Mouse (Mus musculus) intestine, embryonic 15.5 days (tissue): ENCODE measurements around the gene Ifit2. TPM values are rescaled to one million over a fixed set of nuclear protein-coding genes. Genes with fewer than 3 reads are reported as not detected.
A peak's percentile ranks its signal among the peaks of the same experiment; 100 is the strongest.
"Not testable (repeated sequence)": the region's sequence is repeated elsewhere in the genome, so short reads cannot be mapped to it uniquely, and the experiment has no call there.

Source experiments
- ATAC-seq: fragments of 200-750 bp; cut with Nextera tagmentation; 2 replicates; pipeline ENCODE4 v1.8.0; 2017; ENCODE audit warnings: moderate TSS enrichment, moderate library complexity
- H3K27ac ChIP-seq: fragments of 300-500 bp; sonication (generic); 2 replicates; pipeline ENCODE4 v1.5.1; 2015; ENCODE audit warnings: mild to moderate bottlenecking, inconsistent platforms
- H3K27me3 ChIP-seq: fragments of 300-500 bp; sonication (generic); replicated peaks from 2 replicates; pipeline ENCODE4 v1.6.1; 2015; ENCODE audit warnings: inconsistent platforms
- H3K36me3 ChIP-seq: fragments of 300-500 bp; sonication (generic); 2 replicates; pipeline ENCODE4 v1.6.1; 2015; ENCODE audit warnings: inconsistent platforms
- H3K4me1 ChIP-seq: fragments of 300-500 bp; sonication (generic); replicated peaks from 2 replicates; pipeline ENCODE4 v1.6.1; 2015; ENCODE audit warnings: inconsistent platforms
- H3K4me2 ChIP-seq: fragments of 300-500 bp; sonication (generic); replicated peaks from 2 replicates; pipeline ENCODE4 v1.6.1; 2015; ENCODE audit warnings: mild to moderate bottlenecking, inconsistent platforms
- H3K4me3 ChIP-seq: fragments of 300-500 bp; sonication (generic); replicated peaks from 2 replicates; pipeline ENCODE4 v1.5.1; 2015; ENCODE audit warnings: inconsistent platforms
- H3K9ac ChIP-seq: fragments of 300-500 bp; sonication (generic); 2 replicates; pipeline ENCODE4 v1.6.1; 2015; ENCODE audit warnings: inconsistent platforms
- H3K9me3 ChIP-seq: fragments of 300-500 bp; sonication (generic); 2 replicates; pipeline ENCODE4 v1.6.1; 2016; ENCODE audit warnings: inconsistent platforms
- WGBS: fragments of 180-500 bp; shearing (Covaris S2); methylation state at CpG from one replicate; pipeline ENCODE4 v1.1.7; 2015; 5-methylcytosine and 5-hydroxymethylcytosine counted together
- polyA plus RNA-seq: library from polyadenylated mRNA; unstranded; fragments of >200 nt; fragmentation: Nextera tagmentation; extraction: Ambion mirVana; gene quantifications from 2 replicates; pipeline ENCODE4 v1.2.1, GENCODE M21; 2015

Gene Ifit2
- polyA plus RNA-seq, 1 experiment from 2014 or later, result 6.7 TPM

- not testable (repeated sequence) for H3K36me3 ChIP-seq, H3K4me3 ChIP-seq, H3K9ac ChIP-seq, H3K4me2 ChIP-seq, H3K27ac ChIP-seq, H3K4me1 ChIP-seq, H3K27me3 ChIP-seq, H3K9me3 ChIP-seq
- 34% methylated on average over 2 of the region's 2 CpGs for WGBS
- ATAC-seq, result peak; percentile 79
Measured at GRCm38 (mm10) chr19:34583126-34583766, 32.8 kb downstream of the Ifit2 start, which contains the start of gene Ifit3. TSS of gene Ifit3 (plus strand) at chr19:34583531.

GRCm38 (mm10) chr19:34585740-34586458 is 35.4 kb downstream of the Ifit2 start:
- H3K27me3 ChIP-seq, H3K27ac ChIP-seq, H3K9me3 ChIP-seq, H3K4me2 ChIP-seq, H3K9ac ChIP-seq, H3K36me3 ChIP-seq, H3K4me1 ChIP-seq, H3K4me3 ChIP-seq: not testable (repeated sequence)
- 68% methylated on average over 5 of the region's 5 CpGs for WGBS
- 0 out of 2 replicates have a peak, but pooled peaks have one; percentile 50 for ATAC-seq

DNA sequence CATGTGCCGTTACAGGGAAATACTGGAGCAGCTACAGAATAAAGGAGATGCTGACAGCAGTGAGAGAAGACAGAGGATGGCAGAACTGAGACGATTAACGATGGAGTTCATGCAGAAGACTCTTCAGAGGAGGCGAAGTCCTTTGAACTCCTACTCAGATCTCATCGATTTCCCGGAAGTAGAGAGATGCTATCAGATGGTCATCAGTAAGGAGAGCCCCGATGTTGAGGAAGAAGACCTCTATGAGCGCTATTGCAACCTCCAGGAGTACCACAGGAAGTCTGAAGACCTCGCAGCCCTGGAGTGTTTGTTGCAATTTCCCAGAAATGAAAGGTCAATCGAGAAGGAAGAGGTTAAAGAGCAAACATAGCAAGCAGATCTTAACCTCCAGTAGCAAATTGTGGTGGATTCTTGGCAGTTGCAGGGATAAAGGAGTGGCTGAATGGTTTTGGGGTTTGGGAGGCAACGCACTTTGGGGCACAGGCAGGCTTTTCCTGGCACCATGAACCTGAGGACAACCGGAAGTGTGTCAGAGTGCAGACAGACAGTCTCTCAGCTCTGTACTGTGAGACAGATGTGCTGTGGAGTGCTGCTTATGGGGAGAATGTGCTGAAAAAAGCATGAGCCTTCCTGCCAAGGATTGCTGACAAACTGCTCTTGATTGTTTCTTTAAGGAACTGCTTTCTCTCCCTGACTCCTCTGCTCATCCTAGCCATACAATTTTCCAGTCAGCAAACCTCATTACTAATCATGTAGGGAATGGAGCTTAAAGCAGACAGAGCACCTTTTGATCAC is 37.6 kb downstream of the Ifit2 start:
- WGBS, result 71% methylated on average over 7 of the region's 12 CpGs
- not testable (repeated sequence) for H3K27me3 ChIP-seq, H3K27ac ChIP-seq, H3K4me3 ChIP-seq, H3K4me2 ChIP-seq, H3K36me3 ChIP-seq, H3K9me3 ChIP-seq, H3K9ac ChIP-seq, H3K4me1 ChIP-seq, ATAC-seq

DNA sequence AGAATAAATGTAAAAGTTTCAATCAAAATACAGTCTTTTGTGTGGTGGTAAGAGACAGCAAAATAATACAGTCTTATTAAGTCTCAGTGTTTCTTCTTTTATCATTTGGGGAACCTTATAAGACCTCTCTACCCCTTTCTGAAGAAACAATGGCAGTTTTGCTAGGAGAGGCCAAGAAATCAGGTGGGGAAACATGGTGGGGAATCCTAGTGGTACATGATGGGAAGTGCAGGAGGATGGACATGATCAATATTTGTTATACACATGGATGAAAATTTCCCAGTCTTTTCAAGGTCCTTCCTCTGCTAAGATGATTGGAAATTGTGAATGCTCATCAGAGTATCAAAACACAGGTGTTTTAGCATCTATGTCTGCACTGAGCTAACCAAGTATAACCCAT is 38.5 kb downstream of the Ifit2 start:
- no peaks in the 10 kb centered on the region for H3K36me3 ChIP-seq
- ATAC-seq, result no peak
- H3K9ac ChIP-seq, result no peak overlapping the region
- H3K4me1 ChIP-seq, result no peaks in the 10 kb centered on the region
- H3K4me2 ChIP-seq, result no peak overlapping the region
- no peak overlapping the region for H3K27ac ChIP-seq
- H3K27me3 ChIP-seq, result no peaks in the 10 kb centered on the region
- no peak overlapping the region for H3K4me3 ChIP-seq
- H3K9me3 ChIP-seq, result no peaks in the 10 kb centered on the region

DNA sequence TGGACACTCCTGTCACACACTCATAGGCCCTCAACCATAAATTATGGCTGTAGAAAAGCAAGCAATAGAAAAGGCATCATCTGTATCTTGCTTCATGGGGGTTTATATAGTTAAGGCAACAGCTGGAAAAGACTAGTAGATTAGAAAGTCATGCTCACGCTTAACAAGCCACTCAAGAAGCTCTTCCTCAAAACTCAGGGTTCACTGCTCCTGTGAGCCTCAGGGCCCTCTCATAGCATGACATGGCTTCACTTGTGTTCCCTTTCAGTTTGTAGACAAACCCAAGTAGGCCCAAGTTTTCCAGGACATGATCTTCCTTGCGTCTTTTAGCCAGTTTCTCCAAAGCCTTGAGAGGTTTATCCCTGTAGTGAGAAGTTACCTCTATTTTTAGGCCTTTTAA is 43.0 kb downstream of the Ifit2 start:
- Histone ChIP-seq H3K27ac (no peak overlapping the region), H3K27me3 (no peaks in the 10 kb centered on the region), H3K9ac (no peak overlapping the region), H3K9me3 (no peaks in the 10 kb centered on the region), H3K4me2 (no peak overlapping the region), H3K4me3 (no peak overlapping the region), H3K36me3 (no peaks in the 10 kb centered on the region), H3K4me1 (0 out of 2 replicates have a peak, but pooled peaks cover 2% of the 10 kb centered on the region)
- no peak for ATAC-seq
- WGBS, result 91% methylated on average over 2 of the region's 2 CpGs

DNA sequence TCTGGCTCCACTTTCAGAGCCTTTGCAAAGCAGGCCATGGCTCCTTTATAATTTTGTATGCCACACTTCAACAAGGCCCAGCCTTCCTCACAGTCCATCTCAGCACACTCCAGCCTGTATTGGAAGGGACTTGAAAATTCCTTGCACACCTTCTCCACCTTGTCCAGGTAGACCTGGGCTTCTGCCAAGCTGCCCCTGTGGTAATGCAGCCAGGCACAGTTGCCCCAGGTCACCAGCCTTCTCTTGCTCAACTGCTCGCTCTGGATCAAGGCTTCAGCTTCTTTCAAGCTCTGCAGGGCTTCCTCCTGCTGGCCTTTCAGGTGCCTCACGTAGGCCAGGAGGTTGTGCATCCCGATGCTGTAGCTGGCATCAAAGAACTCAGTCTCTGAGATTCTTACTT is 44.0 kb downstream of the Ifit2 start:
- not testable (repeated sequence) for H3K4me2 ChIP-seq, H3K4me3 ChIP-seq, H3K9ac ChIP-seq, H3K4me1 ChIP-seq, ATAC-seq, H3K27ac ChIP-seq, H3K27me3 ChIP-seq, H3K9me3 ChIP-seq, H3K36me3 ChIP-seq
- 84% methylated on average over 3 of the region's 3 CpGs for WGBS

- H3K4me1 ChIP-seq, result peaks cover 2% of the 10 kb centered on the region; the same call in 1 of the 2 replicates
- H3K9ac ChIP-seq, result no peak overlapping the region
- ATAC-seq, result 0 out of 2 replicates have a peak, but pooled peaks have one; percentile 5
- H3K27ac ChIP-seq, result no peak overlapping the region
- no peaks in the 10 kb centered on the region for H3K36me3 ChIP-seq
- H3K27me3 ChIP-seq, result no peaks in the 10 kb centered on the region
- H3K4me2 ChIP-seq, result no peak overlapping the region
- H3K9me3 ChIP-seq, result no peaks in the 10 kb centered on the region
- no peak overlapping the region for H3K4me3 ChIP-seq
Measured at GRCm38 (mm10) chr19:34596811-34597210, 46.3 kb downstream of the Ifit2 start.

- Histone ChIP-seq H3K27me3 (no peaks in the 10 kb centered on the region), H3K4me2 (no peak overlapping the region), H3K4me1 (peaks cover 2% of the 10 kb centered on the region; the same call in 1 of the 2 replicates), H3K9me3 (no peaks in the 10 kb centered on the region), H3K4me3 (no peak overlapping the region), H3K27ac (no peak overlapping the region), H3K9ac (no peak overlapping the region), H3K36me3 (no peaks in the 10 kb centered on the region)
- 85% methylated on average over 2 of the region's 2 CpGs for WGBS
- ATAC-seq, result no peak
Measured at GRCm38 (mm10) chr19:34598341-34598740, 47.8 kb downstream of the Ifit2 start.

DNA sequence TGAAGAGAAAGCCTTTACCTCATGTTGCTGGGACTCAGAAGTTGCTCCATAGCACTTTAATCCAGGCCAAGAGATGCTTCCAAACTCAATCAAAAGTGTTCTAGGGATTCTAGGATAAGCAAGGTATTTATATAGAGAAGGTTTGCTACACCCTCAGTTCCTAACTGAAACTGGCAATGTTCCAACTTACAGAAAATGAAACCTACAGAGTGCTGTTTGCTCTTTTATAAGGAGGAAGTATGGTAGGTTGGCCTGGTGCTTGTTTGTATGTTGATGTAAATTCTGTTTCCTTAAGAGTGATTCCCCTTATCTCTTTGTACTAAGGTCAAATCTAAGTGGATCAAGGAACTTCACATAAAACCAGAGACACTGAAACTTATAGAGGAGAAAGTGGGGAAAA is 48.8 kb downstream of the Ifit2 start:
- not testable (repeated sequence) for H3K9ac ChIP-seq, H3K4me1 ChIP-seq, H3K4me3 ChIP-seq, H3K36me3 ChIP-seq, H3K27ac ChIP-seq, H3K9me3 ChIP-seq, H3K27me3 ChIP-seq, H3K4me2 ChIP-seq
- peak; percentile 63; the same call in 1 of the 2 replicates for ATAC-seq

- not testable (repeated sequence) for H3K9me3 ChIP-seq, H3K4me3 ChIP-seq, H3K27ac ChIP-seq, H3K4me2 ChIP-seq, H3K36me3 ChIP-seq, H3K4me1 ChIP-seq, H3K27me3 ChIP-seq, H3K9ac ChIP-seq
- peak; percentile 58; the same call in 1 of the 2 replicates for ATAC-seq
- 48% methylated on average over 1 of the region's 1 CpGs for WGBS
Measured at GRCm38 (mm10) chr19:34601888-34602287, 51.4 kb downstream of the Ifit2 start, which contains the start of gene Ifit1bl1. TSS of gene Ifit1bl1 (minus strand) at chr19:34601956.

- Histone ChIP-seq H3K4me3 (no peak overlapping the region), H3K4me2 (no peak overlapping the region), H3K27me3 (no peaks in the 10 kb centered on the region), H3K9ac (no peak overlapping the region), H3K9me3 (no peaks in the 10 kb centered on the region), H3K36me3 (no peaks in the 10 kb centered on the region), H3K4me1 (no peaks in the 10 kb centered on the region; the same call in 1 of the 2 replicates), H3K27ac (no peak overlapping the region)
- WGBS, result 87% methylated on average over 3 of the region's 3 CpGs
- ATAC-seq, result no peak
Measured at GRCm38 (mm10) chr19:34605472-34605871, 55.0 kb downstream of the Ifit2 start.

DNA sequence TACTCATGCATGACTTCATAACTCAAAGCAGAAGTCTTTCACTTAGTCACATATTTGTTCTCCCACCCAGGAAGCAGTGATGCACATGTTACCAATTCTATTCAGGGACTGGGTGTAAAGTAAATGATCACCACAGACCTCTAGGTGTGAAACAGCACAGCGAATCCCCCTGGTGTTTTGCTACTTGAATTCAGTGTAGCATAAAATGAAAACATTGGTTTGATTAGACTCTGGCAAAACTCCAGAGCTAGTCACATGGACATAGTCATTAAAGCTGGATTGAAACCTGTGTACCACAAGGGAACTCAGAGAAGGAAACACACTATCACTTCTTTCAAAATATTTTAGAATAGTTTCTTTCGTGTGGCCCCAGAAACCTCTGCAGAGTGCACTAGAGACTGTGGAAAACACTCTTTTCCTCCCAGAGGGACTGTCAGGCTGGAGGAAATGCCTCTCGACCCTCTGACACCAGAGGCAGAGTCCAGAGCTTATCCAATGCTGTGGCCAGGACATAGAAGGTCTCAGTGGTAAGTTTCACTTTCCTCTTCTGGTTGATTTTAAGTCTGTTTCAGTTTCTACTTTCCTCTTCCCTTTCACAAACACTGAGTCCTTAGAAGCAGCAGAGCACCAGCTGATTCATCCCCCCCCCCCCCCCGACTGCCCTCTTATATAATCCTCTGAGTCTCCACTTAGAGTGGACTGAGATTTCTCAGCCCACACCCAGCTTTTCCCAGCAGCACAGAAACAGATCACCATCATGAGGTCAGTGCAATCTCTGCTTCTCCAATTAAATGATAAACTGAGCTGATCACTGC is 57.0 kb downstream of the Ifit2 start, which contains the start of gene Ifit3b:
Gene Ifit3b (plus strand): TSS at position 734 of the 815 bp plus-strand sequence.
- not testable (repeated sequence) for H3K36me3 ChIP-seq

More for the DNA sequence above, 57.0 kb downstream of the Ifit2 start, which contains the start of gene Ifit3b:
- WGBS, result 32% methylated on average over 4 of the region's 4 CpGs
- not testable (repeated sequence) for H3K9ac ChIP-seq, H3K27me3 ChIP-seq, H3K27ac ChIP-seq, H3K4me3 ChIP-seq, H3K9me3 ChIP-seq, H3K4me2 ChIP-seq, H3K4me1 ChIP-seq
- peak; percentile 84 for ATAC-seq
